In genomic region chr8:122291549-122291948, GRCm38 (mm10) we compare ENCODE assay signal across 9 mouse cellular contexts. TPM values are rescaled to one million over a fixed set of nuclear protein-coding genes. Genes with fewer than 3 reads are reported as not detected.
DNase-seq lines count a peak whose midpoint lies in the region; ATAC-seq lines count a peak whose summit lies in the region.
"Had no signal": no experiment of that assay in that cellular context is flagged by ENCODE, and none has a peak within 500 bp of the region (broad histone marks: within the 10 kb centered on the region; RNA-seq: fewer than 3 reads in every experiment).

No protein-coding gene starts in this region.

- DNase-seq in neural tube, embryonic 10.5 days (ENCODE audit: extremely low spot score, low spot score) = no peak
- no peak for DNase-seq in liver, embryonic 13.5 days
- no peak for DNase-seq in adipocyte (ENCODE audit: low spot score)
- no peak for DNase-seq in right cerebral cortex, adult 2 months (ENCODE audit: low spot score in 2 of 2)
- DNase-seq: lung, embryonic 14.5 days had no signal

- WGBS in forebrain, embryonic 12.5 days = 38% methylated on average over 10 of the region's 10 CpGs
- 27% methylated on average over 10 of the region's 10 CpGs for WGBS in forebrain, embryonic 16.5 days
- WGBS in neural tube, embryonic 12.5 days = 43% methylated on average over 10 of the region's 10 CpGs
- WGBS in liver, embryonic 13.5 days (ENCODE audit: insufficient replicate concordance) = 54% methylated on average over 10 of the region's 10 CpGs
- WGBS in stomach, embryonic 14.5 days = 55% methylated on average over 10 of the region's 10 CpGs

- H3K4me1 ChIP-seq in forebrain, embryonic 12.5 days = peaks cover 51% of the 10 kb centered on the region
- peaks cover 4% of the 10 kb centered on the region; the same call in 1 of the 2 replicates for H3K4me1 ChIP-seq in forebrain, embryonic 16.5 days (replicated peaks; ENCODE audit: control insufficient read depth, insufficient read depth, low read length)
- H3K4me1 ChIP-seq in neural tube, embryonic 12.5 days = peaks cover 42% of the 10 kb centered on the region
- peaks cover 100% of the 10 kb centered on the region for H3K4me1 ChIP-seq in liver, embryonic 13.5 days (replicated peaks)
- peaks cover 30% of the 10 kb centered on the region for H3K4me1 ChIP-seq in stomach, embryonic 14.5 days (ENCODE audit: control insufficient read depth, insufficient read depth, low read length)

- no peak overlapping the region for H3K4me2 ChIP-seq in forebrain, embryonic 12.5 days
- H3K4me2 ChIP-seq in forebrain, embryonic 16.5 days (ENCODE audit: low read length) = no peak overlapping the region
- H3K4me2 ChIP-seq in neural tube, embryonic 12.5 days (replicated peaks) = peak overlapping the region; percentile 14; the same call in 1 of the 2 replicates
- peak overlapping the region; percentile 99 for H3K4me2 ChIP-seq in liver, embryonic 13.5 days
- H3K4me2 ChIP-seq in stomach, embryonic 14.5 days (replicated peaks; ENCODE audit: low read depth, low read length) = no peak overlapping the region
- H3K4me2 ChIP-seq: lung, embryonic 14.5 days had no signal

- no peaks in the 10 kb centered on the region for H3K9me3 ChIP-seq in forebrain, embryonic 12.5 days
- no peaks in the 10 kb centered on the region for H3K9me3 ChIP-seq in forebrain, embryonic 16.5 days (ENCODE audit: control insufficient read depth, low read length)
- no peaks in the 10 kb centered on the region for H3K9me3 ChIP-seq in neural tube, embryonic 12.5 days
- no peaks in the 10 kb centered on the region for H3K9me3 ChIP-seq in liver, embryonic 13.5 days (replicated peaks)
- H3K9me3 ChIP-seq in stomach, embryonic 14.5 days (ENCODE audit: control insufficient read depth, low read depth, low read length) = no peaks in the 10 kb centered on the region

- H3K4me3 ChIP-seq in forebrain, embryonic 12.5 days (replicated peaks) = no peak overlapping the region
- no peak overlapping the region for H3K4me3 ChIP-seq in forebrain, embryonic 16.5 days (replicated peaks; ENCODE audit: low read length)
- H3K4me3 ChIP-seq in neural tube, embryonic 12.5 days = no peak overlapping the region
- H3K4me3 ChIP-seq in liver, embryonic 13.5 days (replicated peaks) = peak overlapping the region; percentile 97
- no peak overlapping the region for H3K4me3 ChIP-seq in stomach, embryonic 14.5 days (ENCODE audit: low read depth, low read length)

- 0 out of 2 replicates have a peak, but pooled peaks have one; percentile 35 for ATAC-seq in forebrain, embryonic 12.5 days (ENCODE audit: low FRiP score)
- ATAC-seq in forebrain, embryonic 16.5 days = no peak
- ATAC-seq in neural tube, embryonic 12.5 days (ENCODE audit: low FRiP score, low read depth) = no peak
- no peak for ATAC-seq in liver, embryonic 13.5 days (ENCODE audit: low read depth)
- no peak for ATAC-seq in stomach, embryonic 14.5 days (ENCODE audit: insufficient number of reproducible peaks, insufficient read depth, low FRiP score, low read depth)

- peaks cover 49% of the 10 kb centered on the region for H3K27me3 ChIP-seq in forebrain, embryonic 12.5 days
- no peaks in the 10 kb centered on the region for H3K27me3 ChIP-seq in forebrain, embryonic 16.5 days (replicated peaks; ENCODE audit: control insufficient read depth, insufficient read depth, low read length)
- peaks cover 4% of the 10 kb centered on the region; the same call in 1 of the 2 replicates for H3K27me3 ChIP-seq in neural tube, embryonic 12.5 days (replicated peaks)
- no peaks in the 10 kb centered on the region for H3K27me3 ChIP-seq in liver, embryonic 13.5 days
- H3K27me3 ChIP-seq in stomach, embryonic 14.5 days (ENCODE audit: control insufficient read depth, insufficient read depth, low read length) = no peaks in the 10 kb centered on the region

- peak overlapping the region; percentile 21; the same call in 1 of the 2 replicates for H3K27ac ChIP-seq in forebrain, embryonic 12.5 days
- H3K27ac ChIP-seq in forebrain, embryonic 16.5 days (ENCODE audit: low read length) = no peak overlapping the region
- no peak overlapping the region for H3K27ac ChIP-seq in neural tube, embryonic 12.5 days
- H3K27ac ChIP-seq in liver, embryonic 13.5 days = peak overlapping the region; percentile 97
- H3K27ac ChIP-seq in stomach, embryonic 14.5 days (ENCODE audit: low read length) = peak overlapping the region; percentile 15; the same call in 1 of the 2 replicates

- H3K9ac ChIP-seq in forebrain, embryonic 12.5 days = 0 out of 2 replicates have a peak overlapping the region, but pooled peaks have one; percentile 1
- H3K9ac ChIP-seq in forebrain, embryonic 16.5 days (replicated peaks; ENCODE audit: low read depth, low read length) = no peak overlapping the region
- H3K9ac ChIP-seq in neural tube, embryonic 12.5 days = 0 out of 2 replicates have a peak overlapping the region, but pooled peaks have one; percentile 21
- peak overlapping the region; percentile 99 for H3K9ac ChIP-seq in liver, embryonic 13.5 days
- no peak overlapping the region for H3K9ac ChIP-seq in stomach, embryonic 14.5 days (replicated peaks; ENCODE audit: low read depth, low read length)
- H3K9ac ChIP-seq: lung, embryonic 14.5 days had no signal

- no peaks in the 10 kb centered on the region for H3K36me3 ChIP-seq in forebrain, embryonic 12.5 days (replicated peaks)
- no peaks in the 10 kb centered on the region for H3K36me3 ChIP-seq in forebrain, embryonic 16.5 days (ENCODE audit: control insufficient read depth, insufficient read depth)
- H3K36me3 ChIP-seq in neural tube, embryonic 12.5 days = no peaks in the 10 kb centered on the region
- peaks cover 87% of the 10 kb centered on the region for H3K36me3 ChIP-seq in liver, embryonic 13.5 days
- no peaks in the 10 kb centered on the region; the same call in 1 of the 2 replicates for H3K36me3 ChIP-seq in stomach, embryonic 14.5 days (ENCODE audit: control insufficient read depth, insufficient read depth, low read length)

RNA-seq across cellular contexts. Expression of gene Zfpm1, which starts 9.6 kb away (rescaled TPM):
- polyA plus RNA-seq in forebrain, embryonic 12.5 days (2016; fragmentation: Nextera tagmentation; extraction: Ambion mirVana) = 0.82 and 1.2 TPM in 2 replicates
- 0.41 and 0.65 TPM in 2 replicates for polyA plus RNA-seq in forebrain, embryonic 16.5 days (2015; fragmentation: Nextera tagmentation; extraction: Ambion mirVana)
- 2.2 and 2.3 TPM in 2 replicates for polyA plus RNA-seq in neural tube, embryonic 12.5 days (2016; fragmentation: Nextera tagmentation; extraction: Ambion mirVana)
- 10.0 and 11.7 TPM in 2 replicates for polyA plus RNA-seq in liver, embryonic 13.5 days (2015; fragmentation: Nextera tagmentation; extraction: Ambion mirVana)
- polyA plus RNA-seq in stomach, embryonic 14.5 days (2014; fragmentation: Nextera tagmentation; extraction: Ambion mirVana) = 3.1 TPM in 2 replicates

Comparison
In these comparisons a context has a peak if more than half of its experiments do, and no peak if none do; other contexts are left out.
1. H3K27ac ChIP-seq: peak in forebrain, embryonic 12.5 days (single experiment), liver, embryonic 13.5 days (single experiment) and stomach, embryonic 14.5 days (single experiment); none in forebrain, embryonic 16.5 days (single experiment) and neural tube, embryonic 12.5 days (single experiment).
2. H3K9ac ChIP-seq: peak in forebrain, embryonic 12.5 days (single experiment), neural tube, embryonic 12.5 days (single experiment) and liver, embryonic 13.5 days (single experiment); none in forebrain, embryonic 16.5 days (single experiment) and stomach, embryonic 14.5 days (single experiment).
3. H3K4me2 ChIP-seq: peak in neural tube, embryonic 12.5 days (single experiment) and liver, embryonic 13.5 days (single experiment); none in forebrain, embryonic 12.5 days (single experiment), forebrain, embryonic 16.5 days (single experiment) and stomach, embryonic 14.5 days (single experiment).